In the genomic region with DNA sequence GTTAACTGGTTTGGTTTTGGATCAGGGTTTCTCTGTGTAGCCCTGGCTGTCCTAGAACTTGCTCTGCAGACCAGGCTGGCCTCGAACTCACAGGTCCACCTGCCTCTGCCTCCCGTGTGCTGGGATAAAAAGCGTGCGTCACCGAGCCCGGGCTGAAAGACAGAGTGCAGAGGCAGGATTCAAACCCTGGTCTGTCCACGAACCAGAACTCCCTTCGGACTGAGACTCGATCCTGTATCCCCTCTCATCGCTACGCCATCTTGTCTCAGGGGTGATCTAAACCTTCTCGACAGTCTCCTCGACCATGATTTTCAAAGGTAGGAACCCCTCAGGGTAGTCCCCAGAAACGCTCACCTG, we compare ENCODE assay signal across 8 mouse cellular contexts. TPM values are rescaled to one million over a fixed set of nuclear protein-coding genes. Genes with fewer than 3 reads are reported as not detected.
A peak's percentile ranks its signal among the peaks of the same experiment; 100 is the strongest.
DNase-seq lines count a peak whose midpoint lies in the region; ATAC-seq and TF ChIP-seq lines count a peak whose summit lies in the region.

No protein-coding gene starts in this region.

- no peaks in the 10 kb centered on the region for H3K36me3 ChIP-seq in limb, embryonic 11.5 days (ENCODE audit: control insufficient read depth, insufficient read depth, low read length)
- H3K36me3 ChIP-seq in neural tube, embryonic 14.5 days (ENCODE audit: control insufficient read depth, insufficient read depth, low read length): no peaks in the 10 kb centered on the region

- H3K27me3 ChIP-seq in limb, embryonic 11.5 days (ENCODE audit: control insufficient read depth, insufficient read depth, low read length): no peaks in the 10 kb centered on the region
- H3K27me3 ChIP-seq in neural tube, embryonic 14.5 days (ENCODE audit: control insufficient read depth, insufficient read depth, low read length): no peaks in the 10 kb centered on the region

- no peak for TF ChIP-seq CTCF in lung, adult 2 months (IDR thresholded peaks at IDR 0.05; ENCODE audit: insufficient read depth, low read length)
- no peak for TF ChIP-seq CTCF in embryonic fibroblast, embryonic 13.5 days (IDR thresholded peaks at IDR 0.05; ENCODE audit: borderline replicate concordance, insufficient read depth, low read length)

- WGBS in lung, adult 2 months: 2% methylated on average over 14 of the region's 14 CpGs
- WGBS in limb, embryonic 11.5 days: under 1% methylated on average over 14 of the region's 14 CpGs
- WGBS in neural tube, embryonic 14.5 days: 1% methylated on average over 14 of the region's 14 CpGs

- H3K4me2 ChIP-seq in limb, embryonic 11.5 days (ENCODE audit: low read depth, severe bottlenecking): peak overlapping the region; percentile 51
- peak overlapping the region; percentile 46 for H3K4me2 ChIP-seq in neural tube, embryonic 14.5 days (ENCODE audit: low read depth, low read length)

- ATAC-seq in limb, embryonic 11.5 days (ENCODE audit: insufficient number of reproducible peaks, low FRiP score, low TSS enrichment, low read depth): no peak
- no peak for ATAC-seq in neural tube, embryonic 14.5 days (ENCODE audit: low read depth)
- ATAC-seq in granulocyte monocyte progenitor cell, adult 5-6 weeks (replicated peaks; ENCODE audit: poor library complexity, severe bottlenecking): no peak

- H3K4me3 ChIP-seq in lung, adult 2 months (replicated peaks; ENCODE audit: extremely low read depth, low read depth, low read length): peak overlapping the region; percentile 64
- H3K4me3 ChIP-seq in embryonic fibroblast, embryonic 13.5 days (ENCODE audit: insufficient read depth, low read length): peak overlapping the region; percentile 45
- peak overlapping the region; percentile 79; the same call in 1 of the 2 replicates for H3K4me3 ChIP-seq in limb, embryonic 11.5 days (ENCODE audit: low read depth, low read length)
- peak overlapping the region; percentile 49 for H3K4me3 ChIP-seq in neural tube, embryonic 14.5 days (ENCODE audit: low read depth, low read length)

- TF ChIP-seq POLR2A in lung, adult 2 months (IDR thresholded peaks at IDR 0.05; ENCODE audit: borderline replicate concordance, extremely low read depth, low read depth, low read length): no peak
- no peak for TF ChIP-seq POLR2A in embryonic fibroblast, embryonic 13.5 days (IDR thresholded peaks at IDR 0.05; ENCODE audit: low read depth, low read length)

- peak overlapping the region; percentile 50; the same call in 1 of the 2 replicates for H3K9ac ChIP-seq in limb, embryonic 11.5 days (ENCODE audit: low read length)
- peak overlapping the region; percentile 3 for H3K9ac ChIP-seq in neural tube, embryonic 14.5 days (replicated peaks; ENCODE audit: low read depth, low read length)

- no peaks in the 10 kb centered on the region; the same call in 1 of the 2 replicates for H3K4me1 ChIP-seq in lung, adult 2 months (ENCODE audit: control insufficient read depth, insufficient read depth, low read length)
- H3K4me1 ChIP-seq in embryonic fibroblast, embryonic 13.5 days (ENCODE audit: control insufficient read depth, insufficient read depth, low read length): 0 out of 2 replicates have a peak, but pooled peaks cover 4% of the 10 kb centered on the region
- peaks cover 7% of the 10 kb centered on the region for H3K4me1 ChIP-seq in limb, embryonic 11.5 days (ENCODE audit: control insufficient read depth, insufficient read depth, low read length)
- H3K4me1 ChIP-seq in neural tube, embryonic 14.5 days (ENCODE audit: control insufficient read depth, insufficient read depth, low read length): peaks cover 8% of the 10 kb centered on the region; the same call in 1 of the 2 replicates

- DNase-seq in lung, adult 2 months: no peak
- no peak for DNase-seq in lung, postnatal 36 days
- no peak for DNase-seq in limb, embryonic 11.5 days (ENCODE audit: low spot score)
- no peak for DNase-seq in T-cell, adult 2 months (ENCODE audit: low spot score)
- no peak for DNase-seq in adrenal gland, postnatal 14 days

- H3K9me3 ChIP-seq in limb, embryonic 11.5 days (ENCODE audit: control insufficient read depth, low read length): no peaks in the 10 kb centered on the region
- H3K9me3 ChIP-seq in neural tube, embryonic 14.5 days (ENCODE audit: control insufficient read depth, low read length): no peaks in the 10 kb centered on the region

- no peak overlapping the region for H3K27ac ChIP-seq in embryonic fibroblast, embryonic 13.5 days (ENCODE audit: insufficient read depth, low read length)
- H3K27ac ChIP-seq in limb, embryonic 11.5 days (replicated peaks; ENCODE audit: low read depth, low read length): no peak overlapping the region; the same call in 1 of the 2 replicates
- peak overlapping the region; percentile 28; the same call in 1 of the 2 replicates for H3K27ac ChIP-seq in neural tube, embryonic 14.5 days (ENCODE audit: low read depth, low read length)

RNA-seq across cellular contexts. Expression of a gene that starts 0.3 kb away (rescaled TPM):
- 1.7 and 2.0 TPM in 2 replicates for polyA plus RNA-seq in lung, adult 2 months (2012; rRNA removed)
- not detected in 2 replicates for polyA plus RNA-seq in embryonic fibroblast, embryonic 13.5 days (2011; ENCODE audit: insufficient read length, low read depth, missing spikeins)
- polyA plus RNA-seq in limb, embryonic 11.5 days (2014; fragmentation: Nextera tagmentation; extraction: Ambion mirVana): 0.76 and 0.81 TPM in 2 replicates
- 0.82 and 1.1 TPM in 2 replicates for polyA plus RNA-seq in neural tube, embryonic 14.5 days (2014; fragmentation: Nextera tagmentation; extraction: Ambion mirVana)
- total RNA-seq in granulocyte monocyte progenitor cell, adult 5-6 weeks (2014; fragmentation: Nextera tagmentation): not detected in 2 replicates
- not detected in 2 replicates for total RNA-seq in granulocyte monocyte progenitor cell, adult 5-6 weeks (2017)
- total RNA-seq in adrenal gland, postnatal 14 days (2021): 1.1 and 1.4 TPM in 2 replicates

RNA-seq across cellular contexts. Expression of a gene that starts 0.6 kb away (rescaled TPM):
- polyA plus RNA-seq in lung, adult 2 months (2012; rRNA removed): 7.5 and 7.9 TPM in 2 replicates
- 16.6 and 17.2 TPM in 2 replicates for polyA plus RNA-seq in embryonic fibroblast, embryonic 13.5 days (2011; ENCODE audit: insufficient read length, low read depth, missing spikeins)
- polyA plus RNA-seq in limb, embryonic 11.5 days (2014; fragmentation: Nextera tagmentation; extraction: Ambion mirVana): 81.8 and 84.1 TPM in 2 replicates
- 5.1 and 7.6 TPM in 2 replicates for polyA plus RNA-seq in neural tube, embryonic 14.5 days (2014; fragmentation: Nextera tagmentation; extraction: Ambion mirVana)
- 36.8 and 53.8 TPM in 2 replicates for total RNA-seq in granulocyte monocyte progenitor cell, adult 5-6 weeks (2014; fragmentation: Nextera tagmentation)
- total RNA-seq in granulocyte monocyte progenitor cell, adult 5-6 weeks (2017): 29.8 and 33.2 TPM in 2 replicates
- 9.7 and 10.7 TPM in 2 replicates for total RNA-seq in adrenal gland, postnatal 14 days (2021)

RNA-seq across cellular contexts. Expression of a gene that starts 18.1 kb away (rescaled TPM):
- 57.0 and 79.9 TPM in 2 replicates for polyA plus RNA-seq in lung, adult 2 months (2012; rRNA removed)
- 104 and 122 TPM in 2 replicates for polyA plus RNA-seq in embryonic fibroblast, embryonic 13.5 days (2011; ENCODE audit: insufficient read length, low read depth, missing spikeins)
- 145 and 156 TPM in 2 replicates for polyA plus RNA-seq in limb, embryonic 11.5 days (2014; fragmentation: Nextera tagmentation; extraction: Ambion mirVana)
- polyA plus RNA-seq in neural tube, embryonic 14.5 days (2014; fragmentation: Nextera tagmentation; extraction: Ambion mirVana): 175 and 181 TPM in 2 replicates
- total RNA-seq in granulocyte monocyte progenitor cell, adult 5-6 weeks (2014; fragmentation: Nextera tagmentation): 36.4 and 39.3 TPM in 2 replicates
- total RNA-seq in granulocyte monocyte progenitor cell, adult 5-6 weeks (2017): 18.2 and 20.3 TPM in 2 replicates
- total RNA-seq in adrenal gland, postnatal 14 days (2021): 251 and 300 TPM in 2 replicates

RNA-seq across cellular contexts. Expression of a gene that starts 42.7 kb away (rescaled TPM):
- polyA plus RNA-seq in lung, adult 2 months (2012; rRNA removed): 37.0 and 37.9 TPM in 2 replicates
- polyA plus RNA-seq in embryonic fibroblast, embryonic 13.5 days (2011; ENCODE audit: insufficient read length, low read depth, missing spikeins): 38.1 and 47.9 TPM in 2 replicates
- 18.9 and 19.0 TPM in 2 replicates for polyA plus RNA-seq in limb, embryonic 11.5 days (2014; fragmentation: Nextera tagmentation; extraction: Ambion mirVana)
- 13.6 and 14.8 TPM in 2 replicates for polyA plus RNA-seq in neural tube, embryonic 14.5 days (2014; fragmentation: Nextera tagmentation; extraction: Ambion mirVana)
- 58.8 and 66.1 TPM in 2 replicates for total RNA-seq in granulocyte monocyte progenitor cell, adult 5-6 weeks (2014; fragmentation: Nextera tagmentation)
- 37.5 and 60.0 TPM in 2 replicates for total RNA-seq in granulocyte monocyte progenitor cell, adult 5-6 weeks (2017)
- 37.0 and 42.5 TPM in 2 replicates for total RNA-seq in adrenal gland, postnatal 14 days (2021)

RNA-seq across cellular contexts. Expression of a gene that starts 46.6 kb away (rescaled TPM):
- polyA plus RNA-seq in lung, adult 2 months (2012; rRNA removed): 0.35 and 0.36 TPM in 2 replicates
- polyA plus RNA-seq in embryonic fibroblast, embryonic 13.5 days (2011; ENCODE audit: insufficient read length, low read depth, missing spikeins): not detected in 2 replicates
- polyA plus RNA-seq in limb, embryonic 11.5 days (2014; fragmentation: Nextera tagmentation; extraction: Ambion mirVana): 1.2 and 1.5 TPM in 2 replicates
- polyA plus RNA-seq in neural tube, embryonic 14.5 days (2014; fragmentation: Nextera tagmentation; extraction: Ambion mirVana): 0.86 and 0.95 TPM in 2 replicates
- 2.3 TPM in 1 of 2 replicates, not detected in the other for total RNA-seq in granulocyte monocyte progenitor cell, adult 5-6 weeks (2014; fragmentation: Nextera tagmentation)
- not detected in 2 replicates for total RNA-seq in granulocyte monocyte progenitor cell, adult 5-6 weeks (2017)
- 0.56 and 0.83 TPM in 2 replicates for total RNA-seq in adrenal gland, postnatal 14 days (2021)
